Mouse (Mus musculus) embryonic fibroblast, embryonic 13.5 days (primary cell): ENCODE results near the gene Proser3.

Source experiments
- CTCF ChIP-seq: IDR thresholded peaks from 2 replicates; pipeline ENCODE4 v1.5.1; 2011; ENCODE audit warnings: mild to moderate bottlenecking, control low read depth, low read length, moderate library complexity, borderline replicate concordance; ENCODE audit not compliant: insufficient read depth
- POLR2A ChIP-seq: IDR thresholded peaks from 2 replicates; pipeline ENCODE4 v1.6.1; 2011; ENCODE audit warnings: low read depth, mild to moderate bottlenecking, control low read depth, low read length, moderate library complexity

DNA sequence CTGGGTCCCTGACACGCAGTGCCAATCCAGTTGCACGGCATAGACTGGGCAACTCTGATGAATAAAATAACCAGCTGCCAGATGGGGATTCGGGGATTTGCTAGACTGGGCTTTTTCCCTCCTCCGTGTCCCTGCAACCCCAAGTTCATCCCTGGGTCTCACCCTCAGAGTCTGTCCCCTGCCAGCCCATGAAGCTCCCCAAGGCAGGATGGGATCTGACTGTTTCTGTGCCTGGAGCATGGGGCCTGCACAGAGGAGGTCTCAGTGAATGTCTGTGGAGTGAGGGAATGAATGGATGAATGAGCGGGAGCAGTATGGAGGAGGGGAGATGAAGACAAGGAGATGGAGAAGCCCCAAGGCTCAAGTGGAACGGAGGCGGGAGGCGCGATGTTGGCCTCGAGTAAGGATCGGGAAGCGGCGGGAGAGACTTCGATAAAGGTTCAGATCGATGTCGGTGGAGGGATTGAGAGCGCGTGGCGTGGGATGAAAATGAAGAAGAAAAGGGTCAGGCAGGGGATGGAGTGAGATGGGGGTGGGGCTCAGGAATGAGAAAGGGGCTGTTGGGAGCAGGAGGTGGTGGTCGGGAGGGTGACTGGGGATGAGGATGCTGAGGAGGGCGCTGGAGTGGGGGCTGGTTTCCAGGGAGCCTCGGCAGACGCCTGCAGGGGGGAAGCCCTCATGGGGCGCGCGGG lies 18.0 kb downstream of the Proser3 start:
- TF ChIP-seq CTCF (no peak), POLR2A (no peak)
